Mouse (Mus musculus) CH12.LX (cell line): ENCODE data around the gene Grk5. TPM values are rescaled to one million over a fixed set of nuclear protein-coding genes. Genes with fewer than 3 reads are reported as not detected.

ENCODE experiments used
- DNase-seq: peaks from one replicate; pipeline ENCODE4 v3.0.0-alpha.2; 2013; ENCODE audit errors: extremely low read depth
- H3K27ac ChIP-seq: 2 replicates; pipeline ENCODE4 v1.5.1; 2012; ENCODE audit warnings: low read depth, mild to moderate bottlenecking, control low read depth, moderate library complexity; ENCODE audit not compliant: insufficient read depth
- H3K27me3 ChIP-seq: replicated peaks from 2 replicates; pipeline ENCODE3; 2012; ENCODE audit warnings: inconsistent platforms
- H3K36me3 ChIP-seq, 2 experiments: replicated peaks in 1 of 2; 2 replicates each; pipeline versions ENCODE3 to v1.6.1; 2012; ENCODE audit warnings: inconsistent platforms in 1 of 2, low read length in 1 of 2, mild to moderate bottlenecking in 1 of 2, mixed read lengths in 1 of 2, moderate library complexity in 1 of 2; ENCODE audit not compliant: control insufficient read depth in 1 of 2, insufficient read depth in 1 of 2
- H3K4me1 ChIP-seq, 2 experiments: 2 replicates each; pipeline ENCODE4 v1.6.1; 2012; ENCODE audit warnings: inconsistent platforms in 1 of 2, moderate library complexity in 1 of 2; ENCODE audit not compliant: insufficient read depth in 2 of 2, control insufficient read depth in 1 of 2
- H3K4me2 ChIP-seq: 2 replicates; pipeline ENCODE4 v1.6.1; 2012; ENCODE audit warnings: low read depth, mild to moderate bottlenecking, control low read depth; ENCODE audit not compliant: poor library complexity, insufficient read depth, severe bottlenecking
- H3K4me3 ChIP-seq, 3 experiments: fragments of 150-350 bp in 1 of 3; sonication (generic) in 1 of 3; replicated peaks in 1 of 3; 2 replicates each; pipeline versions ENCODE3 to v1.5.1; 2011 to 2012; ENCODE audit warnings: low read depth in 2 of 3, low read length in 2 of 3, mild to moderate bottlenecking in 2 of 3, moderate library complexity in 2 of 3, control low read depth in 1 of 3, improper control_type of control experiment in 1 of 3, inconsistent platforms in 1 of 3, mixed read lengths in 1 of 3; ENCODE audit not compliant: poor library complexity in 1 of 3
- H3K79me2 ChIP-seq: replicated peaks from 2 replicates; pipeline ENCODE4 v1.6.1; 2012; ENCODE audit warnings: mild to moderate bottlenecking, moderate library complexity; ENCODE audit not compliant: control insufficient read depth, poor library complexity, insufficient read depth, severe bottlenecking; ENCODE audit errors: extremely low read depth
- H3K9ac ChIP-seq: 2 replicates; pipeline ENCODE4 v1.6.1; 2012; ENCODE audit warnings: low read depth, mild to moderate bottlenecking, control low read depth, moderate library complexity; ENCODE audit not compliant: insufficient read depth
- H3K9me3 ChIP-seq: replicated peaks from 2 replicates; pipeline ENCODE3; 2012; ENCODE audit warnings: low read length, inconsistent platforms, mixed read lengths
- BHLHE40 ChIP-seq: IDR thresholded peaks from 2 replicates; pipeline ENCODE4 v1.6.1; 2011; ENCODE audit warnings: mild to moderate bottlenecking, low read depth, low read length, improper control_type of control experiment
- CHD1 ChIP-seq: IDR thresholded peaks from 2 replicates; pipeline ENCODE4 v1.6.1; 2012; ENCODE audit warnings: low read depth, low read length, improper control_type of control experiment, inconsistent platforms
- CHD2 ChIP-seq: IDR thresholded peaks from 2 replicates; pipeline ENCODE4 v1.6.1; 2011; ENCODE audit warnings: low read length, improper control_type of control experiment
- CTCF ChIP-seq, 2 experiments: IDR thresholded peaks in 1 of 2; conservative IDR thresholded peaks in 1 of 2; 2 replicates each; pipeline ENCODE4 v1.5.1; 2011 to 2012; ENCODE audit warnings: low read depth in 2 of 2, low read length in 2 of 2, improper control_type of control experiment in 1 of 2, inconsistent platforms in 1 of 2, mild to moderate bottlenecking in 1 of 2, moderate library complexity in 1 of 2
- E2F4 ChIP-seq: IDR thresholded peaks from 2 replicates; pipeline ENCODE4 v1.6.1; 2011; ENCODE audit warnings: low read depth, low read length, improper control_type of control experiment; ENCODE audit not compliant: insufficient replicate concordance
- ELF1 ChIP-seq: IDR thresholded peaks from 2 replicates; pipeline ENCODE4 v1.6.1; 2014; ENCODE audit warnings: low read depth, mild to moderate bottlenecking, inconsistent platforms, low read length, improper control_type of control experiment
- EP300 ChIP-seq: IDR thresholded peaks from 2 replicates; pipeline ENCODE4 v1.6.1; 2011; ENCODE audit warnings: low read length, improper control_type of control experiment
- ETS1 ChIP-seq: conservative IDR thresholded peaks from 2 replicates; pipeline ENCODE4 v1.6.1; 2012; ENCODE audit warnings: low read depth, mild to moderate bottlenecking, inconsistent platforms, low read length, improper control_type of control experiment, moderate library complexity
- GABPA ChIP-seq: IDR thresholded peaks from 2 replicates; pipeline ENCODE4 v1.6.1; 2012; ENCODE audit warnings: low read depth, low read length, improper control_type of control experiment, inconsistent platforms; ENCODE audit not compliant: insufficient replicate concordance
- HCFC1 ChIP-seq: IDR thresholded peaks from 2 replicates; pipeline ENCODE4 v1.6.1; 2012; ENCODE audit warnings: low read depth, mild to moderate bottlenecking, inconsistent platforms, low read length, improper control_type of control experiment
- IRF4 ChIP-seq: IDR thresholded peaks from 2 replicates; pipeline ENCODE4 v1.6.1; 2014; ENCODE audit warnings: low read depth, mild to moderate bottlenecking, inconsistent platforms, low read length, improper control_type of control experiment
- JUN ChIP-seq: IDR thresholded peaks from 2 replicates; pipeline ENCODE4 v1.6.1; 2011; ENCODE audit warnings: low read depth, mild to moderate bottlenecking, low read length, improper control_type of control experiment, moderate library complexity; ENCODE audit not compliant: insufficient read depth
- JUND ChIP-seq: conservative IDR thresholded peaks from 2 replicates; pipeline ENCODE4 v1.6.1; 2011; ENCODE audit warnings: low read depth, low read length, improper control_type of control experiment
- KAT2A ChIP-seq: IDR thresholded peaks from 2 replicates; pipeline ENCODE4 v1.6.1; 2012; ENCODE audit warnings: low read length, improper control_type of control experiment, inconsistent platforms; ENCODE audit not compliant: insufficient replicate concordance
- MAFK ChIP-seq: IDR thresholded peaks from 2 replicates; pipeline ENCODE4 v1.6.1; 2011; ENCODE audit warnings: low read length, improper control_type of control experiment; ENCODE audit not compliant: insufficient replicate concordance
- MAX ChIP-seq: IDR thresholded peaks from 2 replicates; pipeline ENCODE4 v1.6.1; 2011; ENCODE audit warnings: low read length, improper control_type of control experiment
- MAZ ChIP-seq: IDR thresholded peaks from 2 replicates; pipeline ENCODE4 v1.6.1; 2012; ENCODE audit warnings: low read depth, mild to moderate bottlenecking, inconsistent platforms, low read length, improper control_type of control experiment, moderate library complexity
- MEF2A ChIP-seq: IDR thresholded peaks from 2 replicates; pipeline ENCODE4 v1.6.1; 2014; ENCODE audit warnings: low read depth, mild to moderate bottlenecking, inconsistent platforms, low read length, improper control_type of control experiment, borderline replicate concordance
- MXI1 ChIP-seq: IDR thresholded peaks from 2 replicates; pipeline ENCODE4 v1.6.1; 2011; ENCODE audit warnings: mild to moderate bottlenecking, low read depth, low read length, improper control_type of control experiment
- MYC ChIP-seq: IDR thresholded peaks from 2 replicates; pipeline ENCODE4 v1.6.1; 2011; ENCODE audit warnings: low read depth, mild to moderate bottlenecking, improper control_type of control experiment, low read length
- NELFE ChIP-seq: IDR thresholded peaks from 2 replicates; pipeline ENCODE4 v1.6.1; 2011; ENCODE audit warnings: low read depth, low read length, improper control_type of control experiment
- NRF1 ChIP-seq: IDR thresholded peaks from 2 replicates; pipeline ENCODE4 v1.6.1; 2014; ENCODE audit warnings: low read depth, mild to moderate bottlenecking, inconsistent platforms, low read length, improper control_type of control experiment, moderate library complexity
- PAX5 ChIP-seq: IDR thresholded peaks from 2 replicates; pipeline ENCODE4 v1.6.1; 2012; ENCODE audit warnings: low read length, inconsistent platforms, mixed read lengths
- POLR2A ChIP-seq: IDR thresholded peaks from 2 replicates; pipeline ENCODE4 v1.6.1; 2011; ENCODE audit warnings: low read depth, mild to moderate bottlenecking, improper control_type of control experiment, low read length
- POLR2AphosphoS2 ChIP-seq: IDR thresholded peaks from 2 replicates; pipeline ENCODE4 v1.6.1; 2011; ENCODE audit warnings: low read depth, low read length, improper control_type of control experiment
- RAD21 ChIP-seq: IDR thresholded peaks from 2 replicates; pipeline ENCODE4 v1.6.1; 2011; ENCODE audit warnings: low read depth, mild to moderate bottlenecking, low read length, improper control_type of control experiment, moderate library complexity
- RCOR1 ChIP-seq: conservative IDR thresholded peaks from 2 replicates; pipeline ENCODE4 v1.6.1; 2012; ENCODE audit warnings: low read depth, mild to moderate bottlenecking, inconsistent platforms, low read length, improper control_type of control experiment
- SIN3A ChIP-seq: IDR thresholded peaks from 2 replicates; pipeline ENCODE4 v1.6.1; 2012; ENCODE audit warnings: low read length, improper control_type of control experiment, inconsistent platforms
- SMC3 ChIP-seq: IDR thresholded peaks from 2 replicates; pipeline ENCODE4 v1.6.1; 2011; ENCODE audit warnings: low read depth, low read length, improper control_type of control experiment
- TBP ChIP-seq: conservative IDR thresholded peaks from 2 replicates; pipeline ENCODE4 v1.6.1; 2011; ENCODE audit warnings: low read depth, low read length, improper control_type of control experiment
- TCF12 ChIP-seq: IDR thresholded peaks from 2 replicates; pipeline ENCODE4 v1.6.1; 2014; ENCODE audit warnings: low read depth, mild to moderate bottlenecking, inconsistent platforms, low read length, improper control_type of control experiment
- UBTF ChIP-seq: IDR thresholded peaks from 2 replicates; pipeline ENCODE4 v1.6.1; 2012; ENCODE audit warnings: low read depth, mild to moderate bottlenecking, inconsistent platforms, low read length, improper control_type of control experiment, moderate library complexity
- USF1 ChIP-seq: IDR thresholded peaks from 2 replicates; pipeline ENCODE4 v1.6.1; 2014; ENCODE audit warnings: low read depth, mild to moderate bottlenecking, inconsistent platforms, low read length, improper control_type of control experiment
- USF2 ChIP-seq: conservative IDR thresholded peaks from 2 replicates; pipeline ENCODE4 v1.6.1; 2011; ENCODE audit warnings: low read depth, low read length, improper control_type of control experiment
- ZC3H11A ChIP-seq: IDR thresholded peaks from 2 replicates; pipeline ENCODE4 v1.6.1; 2012; ENCODE audit warnings: low read depth, mild to moderate bottlenecking, inconsistent platforms, low read length, improper control_type of control experiment
- ZKSCAN1 ChIP-seq: IDR thresholded peaks from 2 replicates; pipeline ENCODE4 v1.6.1; 2012; ENCODE audit warnings: low read depth, inconsistent platforms, low read length, improper control_type of control experiment, borderline replicate concordance
- ZMIZ1 ChIP-seq: IDR thresholded peaks from 2 replicates; pipeline ENCODE4 v1.6.1; 2012; ENCODE audit warnings: low read depth, mild to moderate bottlenecking, inconsistent platforms, low read length, improper control_type of control experiment
- ZNF384 ChIP-seq: IDR thresholded peaks from 2 replicates; pipeline ENCODE4 v1.6.1; 2012; ENCODE audit warnings: low read depth, low read length, improper control_type of control experiment, inconsistent platforms
- dilution Hi-C: fragments of 300-500 bp; cut with MboI; formaldehyde crosslinking; loops from 2 replicates; pipeline ENCODE4 v1.14.3; 2020; ENCODE audit warnings: low sequenced_read_pairs; ENCODE audit not compliant: extremely low pct_unique_long_range_greater_than_20kb, extremely low pct_ligation_motif_present
- in situ Hi-C: fragments of 300-500 bp; cut with MboI; formaldehyde crosslinking; loops from 3 replicates; pipeline ENCODE4 v1.14.3; 2019; ENCODE audit warnings: low sequenced_read_pairs, low pct_ligation_motif_present, low pct_unique_long_range_greater_than_20kb, mixed read lengths
- polyA plus RNA-seq: library from polyadenylated mRNA; unstranded; fragments of >175 nt; gene quantifications from 2 replicates; pipeline ENCODE4 v1.2.1, GENCODE M21; 2012; ENCODE audit warnings: low read depth; ENCODE audit not compliant: insufficient read length
- total RNA-seq, 2 experiments: library from RNA; depleted of rRNA; stranded (reverse); fragments of 300-350 nt in 1 of 2; fragments of >200 nt in 1 of 2; gene quantifications; 2 replicates each; pipeline ENCODE4 v1.2.3; 2012 to 2014

Gene Grk5
- total and polyA plus RNA-seq, 3 experiments: 5.7 to 11.5 (median 7.6) TPM

DNA sequence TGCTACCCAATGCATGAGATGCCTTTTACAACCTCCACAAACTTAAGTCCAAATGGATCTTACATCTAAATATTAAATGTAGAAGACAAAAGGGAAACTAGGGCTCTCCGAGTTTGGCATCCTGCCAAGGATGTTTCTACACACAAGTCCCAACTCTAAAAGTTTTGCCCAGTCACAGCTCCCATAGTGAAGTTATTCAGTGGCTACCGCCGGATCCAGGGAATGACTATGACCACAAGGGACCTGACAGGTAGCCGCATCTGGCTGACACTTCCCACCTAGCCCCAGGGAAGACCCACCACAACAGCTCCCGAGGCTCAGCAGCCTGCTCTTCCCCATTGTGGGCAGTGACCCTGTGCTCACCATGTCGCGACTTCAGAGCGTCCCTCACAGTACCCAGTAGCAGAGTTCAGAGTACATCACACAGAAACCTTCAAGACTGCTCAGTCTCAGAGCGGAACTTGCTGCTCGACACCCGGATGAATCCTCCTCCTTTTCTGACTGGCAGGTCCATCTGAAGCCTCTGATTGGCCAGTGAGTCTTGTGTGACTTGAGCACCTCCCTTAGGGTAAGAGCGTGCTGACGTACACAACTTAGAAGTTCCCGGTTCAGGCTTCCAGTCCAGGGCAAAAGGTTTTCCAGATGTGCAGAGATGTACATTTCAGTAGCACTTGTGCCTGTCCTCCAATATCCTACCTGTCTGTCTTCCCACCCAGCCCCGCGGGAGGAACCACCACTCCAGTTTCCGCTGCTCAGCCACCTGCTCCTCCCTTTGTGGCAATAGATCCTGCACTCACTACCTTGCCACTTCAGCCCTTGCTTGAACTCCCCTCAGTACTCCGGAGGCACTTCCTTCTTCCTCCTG is 251.0 kb downstream of the Grk5 start, which contains the start of gene Zfp950:
Gene Zfp950, minus strand, starts transcription at position 499 of the 865 bp plus-strand sequence.
- Histone ChIP-seq H3K27ac (no peak within 1 kb of the TSS), H3K4me2 (peak within 1 kb of the TSS; percentile 93), H3K27me3 (no peaks in the 10 kb centered on the region), H3K9me3 (no peaks in the 10 kb centered on the region), H3K9ac (peak within 1 kb of the TSS; percentile 75), H3K36me3 (peaks cover 2 to 13% of the 10 kb centered on the region in 2 experiments), H3K4me1 (peaks cover 7 to 23% of the 10 kb centered on the region in 2 experiments), H3K4me3 (peak within 1 kb of the TSS; percentile 83 to 98 (median 91)), H3K79me2 (peaks cover 5% of the 10 kb centered on the region)
- dilution Hi-C loops: no loop called here
- peak; percentile 95 for DNase-seq
- in situ Hi-C loops: no loop called here
- no peak for TF ChIP-seq JUND
- TF ChIP-seq MYC: no peak
- TF ChIP-seq IRF4: 0 out of 2 replicates have a peak, but pooled peaks have one; percentile 4
- TF ChIP-seq ZKSCAN1: no peak
- TF ChIP-seq USF2: no peak
- TF ChIP-seq ELF1: peak; percentile 74
- TF ChIP-seq ETS1: no peak
- TF ChIP-seq ZMIZ1: peak; percentile 74; the same call in 1 of the 2 replicates
- no peak for TF ChIP-seq NRF1
- no peak for TF ChIP-seq MEF2A
- TF ChIP-seq TBP: peak; percentile 87
- TF ChIP-seq ZNF384: no peak
- TF ChIP-seq SMC3: no peak
- TF ChIP-seq NELFE: peak; percentile 78
- peak; percentile 88 for TF ChIP-seq SIN3A
- no peak for TF ChIP-seq MAZ
- TF ChIP-seq USF1: no peak
- no peak for TF ChIP-seq RAD21
- TF ChIP-seq ZC3H11A: no peak
- peak; percentile 63 for TF ChIP-seq MXI1
- TF ChIP-seq POLR2AphosphoS2: peak; percentile 86; the same call in 1 of the 2 replicates
- TF ChIP-seq PAX5: no peak
- no peak for TF ChIP-seq EP300
- TF ChIP-seq CTCF (conservative IDR thresholded peaks at IDR 0.05 in 1 of 2, IDR thresholded peaks at IDR 0.05 in 1 of 2; ENCODE audit: low read depth in 2 of 2, low read length in 2 of 2): no peak
- TF ChIP-seq CHD1: no peak
- no peak for TF ChIP-seq RCOR1
- no peak for TF ChIP-seq UBTF
- peak; percentile 78 for TF ChIP-seq HCFC1
- no peak for TF ChIP-seq E2F4
- peak; percentile 78; the same call in 1 of the 2 replicates for TF ChIP-seq TCF12
- TF ChIP-seq BHLHE40: no peak
- no peak; the same call in 1 of the 2 replicates for TF ChIP-seq MAX
- TF ChIP-seq JUN: no peak
- TF ChIP-seq MAFK: peak; percentile 50; the same call in 1 of the 2 replicates
- peak; percentile 74 for TF ChIP-seq CHD2
- TF ChIP-seq KAT2A: 0 out of 2 replicates have a peak, but pooled peaks have one; percentile 46
- peak; percentile 84 for TF ChIP-seq POLR2A
- no peak for TF ChIP-seq GABPA
